Mouse (Mus musculus): ENCODE data around the gene Zfp384. TPM values are rescaled to one million over a fixed set of nuclear protein-coding genes. Genes with fewer than 3 reads are reported as not detected.
"Not testable (repeated sequence)": the region's sequence is repeated elsewhere in the genome, so short reads cannot be mapped to it uniquely, and the experiment has no call there.

Gene Zfp384
- total and polyA plus RNA-seq, 3 experiments = 22.4 to 28.2 (median 22.8) TPM

GRCm38 (mm10) chr6:125017682-125018081 is 8.7 kb downstream of the Zfp384 start:
- intact Hi-C loops (cut with DNase I) = no loop called here
- no peaks in the 10 kb centered on the region for H3K27me3 ChIP-seq (ENCODE audit: control insufficient read depth, insufficient read depth, low read length)
- H3K27ac ChIP-seq = no peak overlapping the region
- TF ChIP-seq EP300 (IDR thresholded peaks at IDR 0.05; ENCODE audit: insufficient read depth, low read depth, low read length) (no peak), CTCF (IDR thresholded peaks at IDR 0.05) (no peak)
- H3K4me3 ChIP-seq = no peak overlapping the region
- peaks cover 3% of the 10 kb centered on the region for H3K79me2 ChIP-seq (replicated peaks; ENCODE audit: control insufficient read depth, insufficient read depth, low read length)
- no peak overlapping the region for H3K9ac ChIP-seq (ENCODE audit: low read depth, low read length)
- 94% methylated on average over 3 of the region's 3 CpGs for WGBS
- H3K36me3 ChIP-seq (ENCODE audit: control insufficient read depth, insufficient read depth, low read length) = no peaks in the 10 kb centered on the region; the same call in 1 of the 2 replicates
- H3K4me1 ChIP-seq (ENCODE audit: control insufficient read depth, insufficient read depth, low read length) = no peaks in the 10 kb centered on the region
- no peak for DNase-seq

GRCm38 (mm10) chr6:125030532-125030931 is 21.6 kb downstream of the Zfp384 start:
- H3K4me1 ChIP-seq (ENCODE audit: control insufficient read depth, insufficient read depth, low read length); H3K4me3 ChIP-seq; H3K79me2 ChIP-seq (replicated peaks; ENCODE audit: control insufficient read depth, insufficient read depth, low read length); H3K27me3 ChIP-seq (ENCODE audit: control insufficient read depth, insufficient read depth, low read length); H3K27ac ChIP-seq; intact Hi-C loops (cut with DNase I); H3K9ac ChIP-seq (ENCODE audit: low read depth, low read length); H3K36me3 ChIP-seq (ENCODE audit: control insufficient read depth, insufficient read depth, low read length): not testable (repeated sequence)
- 37% methylated on average over 8 of the region's 9 CpGs for WGBS
- TF ChIP-seq CTCF (IDR thresholded peaks at IDR 0.05) (peak; percentile 81), EP300 (IDR thresholded peaks at IDR 0.05; ENCODE audit: insufficient read depth, low read depth, low read length) (0 out of 2 replicates have a peak, but pooled peaks have one; percentile 9)
- peak; percentile 27 to 67 for DNase-seq

GRCm38 (mm10) chr6:125031604-125032003 is 22.7 kb downstream of the Zfp384 start:
- no peak for DNase-seq
- Histone ChIP-seq H3K4me3 (no peak overlapping the region), H3K27ac (no peak overlapping the region), H3K36me3 (ENCODE audit: control insufficient read depth, insufficient read depth, low read length) (no peaks in the 10 kb centered on the region), H3K4me1 (ENCODE audit: control insufficient read depth, insufficient read depth, low read length) (no peaks in the 10 kb centered on the region), H3K27me3 (ENCODE audit: control insufficient read depth, insufficient read depth, low read length) (no peaks in the 10 kb centered on the region), H3K79me2 (replicated peaks; ENCODE audit: control insufficient read depth, insufficient read depth, low read length) (no peaks in the 10 kb centered on the region), H3K9ac (ENCODE audit: low read depth, low read length) (no peak overlapping the region)
- intact Hi-C loops (cut with DNase I) = no loop called here
- TF ChIP-seq POLR2A (IDR thresholded peaks at IDR 0.05; ENCODE audit: insufficient read depth, low read depth, low read length) (no peak), EP300 (IDR thresholded peaks at IDR 0.05; ENCODE audit: insufficient read depth, low read depth, low read length) (no peak), CTCF (IDR thresholded peaks at IDR 0.05) (no peak)
- WGBS = 81% methylated on average over 16 of the region's 16 CpGs

GRCm38 (mm10) chr6:125038666-125039065 is 29.7 kb downstream of the Zfp384 start:
- no peak for DNase-seq
- intact Hi-C loops (cut with DNase I) = loop anchor here (1.0 to 2.0 kb wide), 3 partner anchors 30 to 326 kb away; partner anchors contain the start of genes Cops7a, Emg1 and Phb2
- peak overlapping the region; percentile 80 for H3K27ac ChIP-seq

GRCm38 (mm10) chr6:125039131-125039530 is 30.2 kb downstream of the Zfp384 start:
- Histone ChIP-seq H3K4me3 (peak overlapping the region; percentile 79), H3K27me3 (ENCODE audit: control insufficient read depth, insufficient read depth, low read length) (no peaks in the 10 kb centered on the region), H3K9ac (ENCODE audit: low read depth, low read length) (peak overlapping the region; percentile 61), H3K36me3 (ENCODE audit: control insufficient read depth, insufficient read depth, low read length) (peaks cover 5% of the 10 kb centered on the region), H3K79me2 (replicated peaks; ENCODE audit: control insufficient read depth, insufficient read depth, low read length) (no peaks in the 10 kb centered on the region), H3K27ac (peak overlapping the region; percentile 80), H3K4me1 (ENCODE audit: control insufficient read depth, insufficient read depth, low read length) (peaks cover 1% of the 10 kb centered on the region; the same call in 1 of the 2 replicates)
- TF ChIP-seq CTCF (IDR thresholded peaks at IDR 0.05) = no peak
- no peak for TF ChIP-seq POLR2A (IDR thresholded peaks at IDR 0.05; ENCODE audit: insufficient read depth, low read depth, low read length)
- TF ChIP-seq EP300 (IDR thresholded peaks at IDR 0.05; ENCODE audit: insufficient read depth, low read depth, low read length) = no peak
- DNase-seq = no peak
- intact Hi-C loops (cut with DNase I) = loop anchor here (1.0 to 2.0 kb wide), 3 partner anchors 31 to 326 kb away; partner anchors contain the start of genes Cops7a, Emg1 and Phb2
- WGBS = 5% methylated on average over 8 of the region's 8 CpGs

More at GRCm38 (mm10) chr6:125038666-125039065, 29.7 kb downstream of the Zfp384 start:
- Histone ChIP-seq H3K27me3 (ENCODE audit: control insufficient read depth, insufficient read depth, low read length) (no peaks in the 10 kb centered on the region), H3K4me3 (peak overlapping the region; percentile 79), H3K9ac (ENCODE audit: low read depth, low read length) (no peak overlapping the region; the same call in 1 of the 2 replicates), H3K4me1 (ENCODE audit: control insufficient read depth, insufficient read depth, low read length) (peaks cover 1% of the 10 kb centered on the region; the same call in 1 of the 2 replicates), H3K79me2 (replicated peaks; ENCODE audit: control insufficient read depth, insufficient read depth, low read length) (no peaks in the 10 kb centered on the region), H3K36me3 (ENCODE audit: control insufficient read depth, insufficient read depth, low read length) (peaks cover 5% of the 10 kb centered on the region)
- TF ChIP-seq CTCF (IDR thresholded peaks at IDR 0.05) (no peak), POLR2A (IDR thresholded peaks at IDR 0.05; ENCODE audit: insufficient read depth, low read depth, low read length) (no peak), EP300 (IDR thresholded peaks at IDR 0.05; ENCODE audit: insufficient read depth, low read depth, low read length) (no peak)
- 66% methylated on average over 4 of the region's 4 CpGs for WGBS

GRCm38 (mm10) chr6:125039533-125040153 is 30.7 kb downstream of the Zfp384 start, which contains the start of gene Ing4:
TSS of gene Ing4 (plus strand) at chr6:125039760.
- Histone ChIP-seq H3K27ac (peak within 1 kb of the TSS; percentile 80), H3K4me3 (peak within 1 kb of the TSS; percentile 79), H3K79me2 (replicated peaks; ENCODE audit: control insufficient read depth, insufficient read depth, low read length) (no peaks in the 10 kb centered on the region), H3K4me1 (ENCODE audit: control insufficient read depth, insufficient read depth, low read length) (peaks cover 1% of the 10 kb centered on the region; the same call in 1 of the 2 replicates), H3K9ac (ENCODE audit: low read depth, low read length) (peak within 1 kb of the TSS; percentile 61), H3K36me3 (ENCODE audit: control insufficient read depth, insufficient read depth, low read length) (peaks cover 5% of the 10 kb centered on the region), H3K27me3 (ENCODE audit: control insufficient read depth, insufficient read depth, low read length) (no peaks in the 10 kb centered on the region)
- TF ChIP-seq CTCF (IDR thresholded peaks at IDR 0.05) (no peak), EP300 (IDR thresholded peaks at IDR 0.05; ENCODE audit: insufficient read depth, low read depth, low read length) (peak; percentile 71; the same call in 1 of the 2 replicates), POLR2A (IDR thresholded peaks at IDR 0.05; ENCODE audit: insufficient read depth, low read depth, low read length) (peak; percentile 63)
- WGBS = under 1% methylated on average over 26 of the region's 26 CpGs
- DNase-seq = peak; percentile 88 to 93
- intact Hi-C loops (cut with DNase I) = loop anchor here (1.0 to 2.0 kb wide), 3 partner anchors 31 to 327 kb away; partner anchors contain the start of genes Cops7a, Emg1 and Phb2
